Mouse (Mus musculus) kidney, adult 8-10 months (tissue): ENCODE data around the gene Trafd1.
A peak's percentile ranks its signal among the peaks of the same experiment; 100 is the strongest.
"Not testable (repeated sequence)": the region's sequence is repeated elsewhere in the genome, so short reads cannot be mapped to it uniquely, and the experiment has no call there.

Source experiments
- DNase-seq, 2 experiments: peaks; one replicate each; pipeline ENCODE4 v3.0.0; 2022

Gene Trafd1

DNA sequence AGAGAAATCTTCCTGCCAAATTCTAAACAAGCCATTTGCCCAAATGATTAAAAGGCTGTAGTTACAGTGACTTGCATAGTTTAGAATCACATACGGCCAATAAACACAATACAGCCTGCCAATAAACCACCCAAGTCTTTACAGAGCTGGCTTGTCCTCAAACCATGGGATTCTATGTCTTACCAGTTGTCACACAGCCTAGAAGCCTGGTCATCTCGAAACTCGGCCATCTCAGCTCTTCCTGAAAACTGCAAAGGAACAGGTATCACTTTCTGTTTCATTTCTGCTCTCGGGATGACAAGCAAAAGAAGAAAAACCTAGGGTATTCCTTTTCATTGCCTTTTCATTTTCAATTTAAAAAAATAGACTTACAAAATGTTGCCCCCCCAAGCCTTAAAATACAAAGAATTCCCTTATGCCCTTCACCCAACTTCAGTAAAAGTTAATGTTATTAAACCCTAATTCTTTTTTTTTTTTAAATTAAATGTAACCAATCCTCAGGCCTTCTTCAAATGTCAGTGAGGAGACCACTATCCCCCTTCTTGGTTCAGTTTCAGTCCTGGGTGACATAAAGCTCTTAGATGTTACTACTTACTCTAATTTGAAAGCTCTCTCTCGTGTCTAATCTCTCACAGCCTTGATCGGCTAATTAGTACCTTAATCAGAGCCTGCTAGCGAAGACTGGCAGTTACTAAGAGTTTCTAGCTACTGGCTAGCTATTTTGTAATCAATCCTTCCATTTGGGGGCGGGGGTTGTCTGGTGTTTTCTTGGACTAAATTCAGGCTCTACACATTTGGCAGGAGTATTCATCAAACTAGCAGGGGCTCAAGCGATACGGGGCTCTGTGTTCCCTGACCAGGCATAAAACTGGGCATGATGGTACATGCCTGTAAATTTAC, 1.3 kb downstream of the Trafd1 start:
- DNase-seq, result no peak

DNA sequence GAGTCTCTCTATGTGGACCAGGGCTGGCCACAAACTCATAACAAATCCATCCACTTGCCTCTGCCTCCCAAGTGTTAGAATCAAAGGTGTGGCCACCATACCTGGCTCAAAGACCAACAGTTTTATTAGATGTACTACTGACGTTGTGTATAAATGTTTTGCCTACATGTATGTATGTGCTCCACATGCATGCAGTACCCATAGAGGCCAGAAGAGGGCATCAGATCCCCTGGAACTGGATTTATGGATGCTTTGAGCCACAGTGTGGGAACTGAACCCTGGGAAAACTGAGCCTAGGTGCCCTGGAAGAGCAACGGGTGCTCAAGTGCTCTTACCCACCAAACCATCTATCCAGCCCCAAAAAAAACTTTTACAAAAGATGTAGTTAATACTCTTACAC, 4.7 kb downstream of the Trafd1 start:
- DNase-seq, result no peak

DNA sequence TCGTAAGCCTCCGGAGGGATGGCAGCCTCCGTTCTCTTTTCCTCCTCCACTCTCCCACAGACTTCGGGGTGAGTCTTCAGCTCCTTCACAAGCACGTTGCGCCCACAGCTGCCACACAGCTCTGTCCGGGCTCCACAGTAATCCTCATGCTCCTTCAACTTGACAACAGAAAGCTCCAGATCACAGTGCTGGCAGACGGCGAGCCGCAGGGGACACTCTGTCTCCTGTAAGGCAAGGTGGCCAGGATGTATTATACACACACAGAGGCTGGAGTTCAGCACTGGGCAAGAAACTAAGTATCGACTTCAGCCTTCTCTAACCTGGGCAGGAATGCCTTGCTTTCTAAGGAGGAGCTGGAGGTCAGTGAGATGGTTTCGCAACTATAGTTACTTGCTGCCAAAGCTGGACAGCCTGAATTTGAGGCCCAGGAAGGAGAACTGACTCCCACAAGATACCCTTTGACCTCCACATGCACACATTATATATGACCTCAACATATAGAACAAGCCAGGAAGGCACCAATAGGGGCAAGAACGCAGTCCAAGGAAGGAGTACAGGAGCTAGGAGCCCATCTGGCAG, 6.7 kb downstream of the Trafd1 start:
- no peak for DNase-seq

DNA sequence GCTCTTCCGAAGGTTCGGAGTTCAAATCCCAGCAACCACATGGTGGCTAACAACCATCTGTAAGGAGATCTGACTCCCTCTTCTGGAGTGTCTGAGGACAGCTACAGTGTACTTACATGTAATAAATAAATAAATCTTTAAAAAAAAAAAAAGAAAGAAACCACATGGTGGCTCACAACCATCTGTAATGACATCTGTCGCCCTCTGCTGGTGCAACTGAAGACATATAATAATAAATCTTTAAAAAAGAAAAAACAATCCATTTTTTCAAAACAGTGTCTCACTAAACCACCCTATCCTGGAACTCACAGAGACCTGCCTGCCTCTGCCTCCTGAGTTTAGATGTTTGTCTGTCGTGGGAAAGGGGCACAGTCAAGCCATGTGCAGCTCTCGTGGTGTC, 8.5 kb downstream of the Trafd1 start:
- peak in 1 of 2 experiments; percentile 13 for DNase-seq

DNA sequence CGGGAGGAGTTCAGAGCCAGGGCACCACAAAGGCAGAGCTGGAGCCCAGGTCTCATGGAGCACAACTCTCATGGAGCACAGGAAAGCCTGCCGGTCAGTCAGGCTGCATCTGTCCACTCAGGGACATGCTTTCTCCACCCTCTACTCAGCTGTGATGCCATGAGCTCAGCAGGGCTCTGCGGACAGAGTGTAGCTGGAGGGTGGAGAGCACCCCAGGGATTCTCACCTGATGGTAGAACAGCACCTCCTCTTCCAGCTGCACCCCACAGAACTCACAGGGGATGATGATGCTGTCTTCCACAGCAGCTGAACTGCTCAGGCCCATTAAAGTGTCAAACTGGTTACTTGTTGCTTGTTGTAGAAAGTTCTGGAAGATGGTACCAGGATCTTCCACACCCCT, 10.6 kb downstream of the Trafd1 start:
- DNase-seq, result no peak

DNA sequence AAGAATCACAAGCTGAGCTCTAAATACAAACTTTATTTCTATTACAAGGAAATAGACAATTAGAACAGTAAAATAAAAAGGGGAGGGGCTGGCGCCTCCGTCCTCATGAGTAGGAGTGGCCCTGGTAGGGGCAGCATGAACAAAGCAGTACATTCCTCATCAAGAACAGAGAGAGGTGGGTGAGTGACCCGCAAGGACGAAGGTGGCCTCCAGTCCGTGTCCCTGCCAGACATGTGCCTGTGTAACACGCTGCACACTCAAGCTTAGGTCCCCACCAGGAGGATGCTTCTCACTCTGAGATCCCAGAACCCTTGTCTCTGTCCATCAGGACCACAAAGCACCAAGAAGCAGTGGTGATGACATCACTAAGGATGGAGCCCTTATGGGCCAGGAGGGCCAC, 13.7 kb downstream of the Trafd1 start:
- no peak for DNase-seq

DNA sequence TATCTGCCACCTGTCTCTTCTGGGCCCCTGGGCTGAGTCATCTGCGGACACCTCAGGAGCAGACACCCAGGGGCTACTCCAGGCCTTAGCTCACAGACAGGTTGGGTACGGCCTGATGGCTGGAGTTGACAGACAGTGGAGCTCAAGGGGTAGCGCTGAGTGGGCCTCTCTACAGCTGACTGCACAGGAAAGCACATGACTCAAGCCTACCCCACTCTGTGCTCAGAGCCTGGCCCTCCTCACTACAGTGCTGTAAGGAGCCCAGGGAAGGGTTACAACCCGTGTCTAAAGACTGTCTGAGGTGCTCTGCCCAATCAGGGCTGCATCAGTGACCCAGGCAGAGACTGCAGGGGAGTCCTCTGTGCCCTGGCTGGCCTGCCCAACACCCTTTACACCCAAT, 18.2 kb downstream of the Trafd1 start:
- DNase-seq, result no peak

DNA sequence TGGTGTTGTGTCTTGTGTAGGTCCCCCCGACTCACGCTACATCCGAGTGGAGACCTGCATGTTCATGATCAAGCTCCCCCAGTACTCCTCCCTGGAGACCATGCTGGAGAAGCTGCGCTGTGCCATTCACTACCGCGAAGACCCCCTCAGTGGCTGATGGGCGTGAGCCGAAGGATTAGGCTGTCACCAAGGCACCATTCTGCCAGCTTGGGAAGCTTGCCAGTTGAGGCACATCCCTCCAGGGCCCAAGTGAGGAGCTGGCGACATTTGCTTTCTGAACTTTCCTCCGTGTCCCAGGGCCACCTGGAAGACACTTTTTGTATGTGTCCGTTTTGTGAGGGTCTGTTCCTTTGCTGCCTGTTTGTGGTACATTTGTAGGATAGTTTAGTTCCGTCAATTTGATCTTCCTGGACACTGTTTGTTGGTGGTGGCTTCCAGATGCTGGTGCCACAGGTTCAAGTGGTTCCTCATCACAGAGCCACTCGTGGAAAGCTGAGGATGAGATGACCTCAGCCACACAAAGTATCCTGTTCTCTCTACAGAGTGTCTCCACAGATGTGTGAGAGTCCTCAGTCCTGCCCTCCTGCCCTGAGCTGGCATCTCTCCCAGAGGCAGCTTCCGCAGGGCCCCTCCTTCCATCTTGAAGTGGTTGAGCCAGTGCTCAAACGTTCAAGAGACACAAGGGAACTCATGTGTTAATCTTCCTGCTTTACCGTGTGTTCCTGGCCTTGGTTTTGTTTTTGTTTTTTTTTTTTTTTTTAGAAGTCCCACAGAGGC, 18.8 kb downstream of the Trafd1 start:
- DNase-seq, result no peak

DNA sequence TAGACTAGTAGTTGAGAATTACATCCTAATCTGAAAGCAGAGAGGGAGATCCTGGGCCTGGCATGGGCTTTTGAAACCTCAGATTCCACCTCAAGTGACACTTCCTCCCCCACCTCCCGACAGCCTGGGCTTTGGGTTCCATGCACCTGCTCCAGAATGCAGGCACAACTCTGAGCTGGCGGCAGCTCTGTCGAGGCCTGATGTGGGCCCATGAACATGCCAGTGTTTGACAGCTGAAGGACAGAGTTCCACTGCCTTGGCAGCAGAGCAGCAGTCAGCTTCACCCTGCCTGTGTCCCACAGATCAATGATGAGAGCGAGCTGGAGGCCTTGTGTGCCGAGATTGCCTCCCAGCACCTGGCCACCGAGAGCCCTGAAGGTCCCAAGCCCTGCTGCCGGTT, 22.0 kb downstream of the Trafd1 start:
- no peak for DNase-seq

DNA sequence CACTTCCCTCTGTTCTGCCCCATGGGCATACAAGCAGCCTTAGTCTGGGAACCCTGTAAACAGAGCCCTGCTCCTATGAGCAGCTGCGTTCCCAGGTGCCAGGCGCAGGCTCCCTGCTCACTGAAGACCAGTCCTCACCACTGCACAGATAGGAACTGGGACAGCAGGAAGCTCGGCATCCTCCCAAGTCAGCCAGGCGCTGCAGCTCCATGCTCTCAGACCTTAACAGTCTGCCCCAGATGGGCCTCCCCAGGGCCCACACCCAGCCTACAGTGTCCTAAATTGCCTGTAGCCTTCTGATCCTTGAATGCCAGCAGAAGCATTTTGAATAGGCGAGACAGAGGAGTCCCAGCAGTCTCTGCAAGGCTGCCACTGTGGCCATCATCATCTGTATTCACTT, 23.7 kb downstream of the Trafd1 start:
- DNase-seq, result no peak

DNA sequence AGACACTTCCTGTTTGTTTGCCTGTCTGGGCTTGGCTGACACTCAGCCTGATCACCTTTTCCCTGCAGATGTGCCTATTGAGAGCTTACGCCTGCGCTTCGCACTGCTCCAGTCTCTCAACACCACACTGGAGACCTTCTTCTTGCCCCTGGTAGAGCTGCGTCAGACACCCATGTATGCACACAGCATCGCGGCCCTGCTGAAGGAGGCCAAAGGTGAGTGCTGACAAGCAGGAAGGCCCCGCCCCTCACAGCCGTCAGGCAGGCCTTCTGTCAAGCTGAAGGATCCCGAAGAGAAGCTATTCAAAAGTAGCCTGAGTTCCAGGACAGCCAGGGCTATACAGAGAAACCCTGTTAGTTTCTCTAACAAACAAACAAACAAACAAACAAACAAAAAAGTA, 26.2 kb downstream of the Trafd1 start:
- DNase-seq, result no peak

DNA sequence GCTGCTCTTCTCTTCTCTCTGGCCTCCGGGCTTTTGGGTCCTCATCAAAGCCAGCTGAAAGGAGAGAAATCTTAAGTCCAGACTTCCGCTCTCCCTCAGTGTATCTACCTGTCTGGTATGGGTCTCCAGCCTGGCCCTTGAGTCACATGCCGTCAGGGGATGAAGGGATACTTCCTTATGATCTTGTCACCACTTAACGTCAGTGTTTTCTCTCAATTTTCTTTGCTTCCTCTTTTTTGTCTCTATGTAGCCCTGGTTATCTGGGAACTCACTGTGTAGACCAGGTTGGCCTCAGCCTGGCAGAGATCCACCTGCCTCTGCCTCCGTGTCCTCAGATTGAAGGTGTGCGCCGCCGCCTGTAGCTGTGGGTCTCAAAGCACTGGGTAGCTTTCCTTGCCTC, 41.4 kb downstream of the Trafd1 start:
- DNase-seq, result no peak

DNA sequence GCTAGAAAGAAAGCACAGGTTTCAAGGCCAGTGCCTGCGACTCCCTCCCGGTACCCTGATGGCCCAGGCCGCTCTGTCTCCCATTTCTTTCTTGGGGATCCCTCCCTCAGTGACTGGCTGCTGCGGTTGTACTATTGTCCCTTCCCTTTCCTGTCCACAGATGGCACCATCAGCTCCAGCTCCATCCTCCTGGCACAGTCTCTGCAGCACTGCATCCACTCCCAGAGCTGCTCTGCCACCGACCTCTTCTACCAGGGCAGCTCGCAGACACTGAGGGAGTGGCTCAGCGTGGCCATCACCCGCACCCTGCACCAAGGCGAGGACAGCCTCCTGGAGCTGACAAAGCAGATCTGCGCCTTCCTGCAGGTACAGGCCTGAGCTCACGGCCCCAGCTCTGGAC, 42.9 kb downstream of the Trafd1 start:
- DNase-seq, result no peak

DNA sequence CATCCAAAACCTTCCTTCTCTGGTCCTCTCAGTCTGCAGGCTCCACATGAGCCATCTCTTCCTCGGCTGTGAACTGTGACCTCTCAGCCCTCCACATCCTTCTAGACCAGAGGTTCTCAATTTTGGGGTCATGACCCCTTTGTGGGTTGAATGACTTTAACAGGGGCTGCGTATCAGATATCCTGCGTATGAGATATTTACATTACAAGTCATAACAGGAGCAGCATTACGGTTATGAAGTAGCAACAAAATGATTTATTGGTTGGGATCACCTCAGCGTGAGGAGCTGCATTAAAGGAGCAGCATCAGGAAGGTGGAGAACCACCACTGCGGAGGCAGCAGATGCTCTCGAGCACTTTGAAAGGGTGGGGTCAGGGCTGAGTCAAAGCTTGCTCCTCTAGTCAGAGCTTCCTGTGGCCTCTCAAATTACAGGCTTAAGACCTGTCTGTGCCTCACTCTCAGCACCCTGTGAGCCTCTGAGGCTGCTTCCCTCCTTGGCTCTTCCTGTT, 44.4 kb downstream of the Trafd1 start:
- no peak for DNase-seq

DNA sequence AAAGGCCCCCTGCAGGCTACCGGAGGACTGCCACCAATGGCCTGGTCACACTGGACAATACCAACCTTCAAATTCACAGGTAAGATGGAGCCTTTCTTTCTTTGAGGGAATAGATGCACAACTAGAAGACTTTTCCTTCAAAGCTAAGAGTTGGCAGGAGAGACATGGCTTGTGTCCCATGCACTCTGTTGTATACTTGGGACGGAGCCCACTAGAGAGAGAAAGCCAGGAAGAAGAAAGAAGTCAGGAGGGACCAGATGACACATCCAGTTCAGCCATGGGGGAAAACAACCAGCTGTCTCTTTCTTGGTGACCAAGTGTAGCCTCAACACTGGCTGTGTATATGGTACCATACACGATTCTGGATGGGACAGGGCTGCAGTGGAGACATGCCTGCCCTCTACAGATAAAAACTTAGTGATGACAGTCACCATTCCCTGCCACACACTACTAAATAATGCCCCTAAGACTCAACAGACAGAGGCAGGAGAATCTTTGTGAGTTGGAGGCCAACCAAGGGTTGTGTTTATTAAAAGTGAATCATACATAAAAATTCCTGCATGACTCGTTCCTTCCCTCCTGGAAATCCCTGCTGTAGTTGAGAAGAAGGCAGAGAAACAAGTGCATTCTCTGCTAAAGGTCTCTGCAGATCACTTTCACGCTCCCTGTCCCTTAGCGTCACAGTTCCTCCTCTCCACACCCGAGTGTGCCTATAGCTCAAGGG, 45.8 kb downstream of the Trafd1 start:
- no peak for DNase-seq

DNA sequence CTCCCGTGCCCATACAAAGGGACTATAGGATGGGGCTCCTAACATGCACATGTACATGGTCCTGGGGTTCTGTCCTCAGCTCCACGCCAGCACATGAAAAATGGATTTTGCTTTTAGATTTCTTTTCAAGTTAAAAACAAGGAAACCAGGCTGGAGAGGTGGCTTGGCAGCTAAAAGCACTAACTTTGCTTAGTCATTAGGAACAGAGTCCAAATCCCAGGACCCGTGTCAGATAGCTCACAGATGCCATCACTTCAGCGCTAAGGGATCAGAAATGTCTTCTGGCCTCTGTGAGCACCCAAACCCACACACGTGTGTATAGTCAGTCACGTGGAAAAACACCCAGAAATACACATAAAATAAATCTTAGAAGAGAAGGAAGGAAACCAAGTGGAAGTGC, 48.7 kb downstream of the Trafd1 start:
- peak; percentile 17 to 31 for DNase-seq

DNA sequence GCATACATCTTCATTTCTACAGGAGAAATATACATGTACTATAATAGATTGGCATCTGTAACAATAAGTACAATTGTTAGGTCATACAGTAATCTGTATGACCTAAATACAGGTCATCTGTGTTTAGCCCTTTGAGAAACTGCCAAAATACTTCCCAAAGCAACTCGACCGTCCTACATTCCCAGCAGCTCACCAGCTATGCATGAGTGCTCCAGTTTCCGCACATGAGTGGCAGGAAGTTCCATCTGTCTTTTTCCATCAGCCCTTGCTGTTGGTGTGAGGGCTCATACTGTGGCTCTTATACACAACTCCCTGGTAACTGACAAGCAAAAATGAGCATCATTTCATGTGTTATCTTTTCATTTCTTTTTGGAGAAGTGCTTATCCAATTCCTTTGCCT, 49.4 kb downstream of the Trafd1 start:
- peak; percentile 13 to 33 for DNase-seq

DNA sequence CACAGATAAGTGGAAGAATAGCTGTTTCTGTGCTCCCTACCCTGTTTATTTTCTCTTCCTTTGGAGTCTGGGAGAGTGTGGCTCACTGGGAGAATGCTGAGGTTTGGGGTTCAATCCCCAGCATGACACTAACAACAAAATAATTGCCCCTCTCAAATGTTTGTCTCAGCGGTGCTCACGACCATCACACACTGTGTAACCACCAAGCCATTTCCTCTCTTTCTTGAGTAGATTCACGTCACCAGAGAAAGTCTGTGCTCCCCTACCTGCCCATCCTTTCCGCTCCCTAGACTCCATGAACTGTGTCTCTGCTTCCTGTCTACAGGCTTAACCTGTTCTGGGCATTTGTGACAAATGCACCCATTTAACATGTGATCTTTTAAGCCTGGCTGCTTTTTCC, 50.0 kb downstream of the Trafd1 start:
- DNase-seq, result no peak

DNA sequence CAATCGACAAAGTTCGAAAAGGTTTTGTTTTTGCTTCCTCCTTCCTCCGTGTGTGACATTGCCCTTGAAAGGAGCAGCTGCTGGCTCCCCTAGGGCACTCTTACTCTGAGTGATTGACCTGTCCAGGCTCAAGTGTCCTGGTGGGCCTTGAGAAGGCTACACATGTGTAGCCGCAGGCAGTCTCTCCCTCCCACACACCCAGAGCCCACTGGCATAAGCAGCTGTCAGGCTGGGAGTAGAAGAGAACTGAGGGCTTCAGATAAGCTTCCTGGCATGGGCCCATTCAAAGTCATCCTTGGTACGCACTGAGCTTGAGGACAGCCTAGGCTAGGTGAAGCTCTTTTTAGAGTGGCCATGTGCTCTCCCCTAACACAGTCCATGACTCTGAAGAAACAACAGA, 51.0 kb downstream of the Trafd1 start:
- no peak for DNase-seq

DNA sequence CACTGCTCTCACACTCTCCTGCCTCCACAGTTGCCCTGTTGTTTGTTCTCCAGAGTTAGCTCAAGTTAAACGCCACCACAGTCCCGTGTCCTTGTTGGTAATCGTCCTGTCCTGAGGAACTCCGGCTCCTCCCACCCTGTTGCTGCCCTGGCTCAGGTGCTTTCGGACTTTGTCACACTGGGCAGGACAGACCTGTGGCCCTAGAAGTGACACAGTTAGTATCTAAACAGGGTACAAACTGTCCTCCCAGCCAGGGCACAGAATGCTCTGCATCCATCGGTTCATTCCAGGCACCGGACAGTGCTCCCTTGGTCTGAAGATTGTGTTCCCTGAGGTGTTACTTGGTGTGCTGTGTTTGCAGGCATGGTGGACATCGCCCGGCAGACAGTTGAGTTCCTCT, 51.5 kb downstream of the Trafd1 start:
- peak; percentile 43 to 53 for DNase-seq

DNA sequence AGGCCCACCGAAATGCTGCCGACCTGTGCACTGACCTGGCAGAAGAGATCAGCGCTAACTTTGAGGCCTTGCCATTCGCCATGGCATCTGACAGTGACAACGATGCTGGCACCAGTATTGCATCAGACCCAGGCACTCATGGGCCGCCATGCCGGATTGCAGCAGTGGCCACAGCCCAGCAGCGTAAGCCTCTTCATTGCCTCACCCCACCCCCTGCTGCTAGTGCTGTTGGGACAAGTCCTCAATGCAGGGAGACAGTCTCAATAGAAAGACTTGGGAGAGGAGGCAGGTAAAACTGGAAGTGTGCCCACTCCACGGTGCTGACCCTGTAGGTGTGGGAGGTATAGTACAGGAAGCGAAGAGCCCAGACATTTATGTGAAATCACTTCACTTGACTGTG, 53.7 kb downstream of the Trafd1 start:
- DNase-seq, result no peak

DNA sequence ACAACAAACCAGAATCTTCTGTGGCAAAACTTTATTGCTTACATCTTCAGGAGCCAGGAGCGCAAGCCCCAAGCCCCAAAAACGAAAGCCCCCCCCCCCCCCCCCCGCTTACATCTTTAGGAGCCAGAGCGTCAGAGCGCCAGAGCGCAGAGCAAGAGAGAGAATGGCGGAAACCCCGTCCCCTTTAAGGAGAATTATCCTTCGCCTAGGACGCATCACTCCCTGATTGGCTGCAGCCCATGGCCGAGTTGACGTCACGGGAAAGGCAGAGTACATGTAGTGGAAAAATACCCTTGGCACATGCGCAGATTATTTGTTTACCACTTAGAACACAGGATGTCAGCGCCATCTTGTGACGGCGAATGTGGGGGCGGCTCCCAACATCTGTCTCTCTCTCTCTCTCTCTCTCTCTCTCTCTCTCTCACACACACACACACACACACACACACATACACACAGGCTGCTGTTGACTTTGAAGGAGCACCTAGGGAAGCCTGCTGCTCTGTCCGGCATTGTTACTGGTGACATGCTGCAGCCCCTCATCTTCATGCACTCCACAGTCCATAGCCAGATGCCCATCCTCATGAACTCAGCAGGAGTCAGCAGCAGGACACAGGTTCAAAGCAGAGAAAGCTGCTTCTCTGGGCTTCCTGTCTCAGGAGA, 55.1 kb downstream of the Trafd1 start:
- not testable (repeated sequence) for DNase-seq
